Mouse (Mus musculus) embryonic facial prominence, embryonic 14.5 days (tissue): ENCODE data around the gene Rhox4a2. TPM values are rescaled to one million over a fixed set of nuclear protein-coding genes. Genes with fewer than 3 reads are reported as not detected.
"Not testable (repeated sequence)": the region's sequence is repeated elsewhere in the genome, so short reads cannot be mapped to it uniquely, and the experiment has no call there.

ENCODE experiments used
- ATAC-seq: fragments of 200-750 bp; cut with Nextera tagmentation; 2 replicates; pipeline ENCODE4 v1.8.0; 2017; ENCODE audit warnings: low read depth, moderate number of reproducible peaks, moderate TSS enrichment
- DNase-seq: peaks from one replicate; pipeline ENCODE4 v3.0.0-alpha.2; 2015; ENCODE audit warnings: low spot score
- H3K27ac ChIP-seq: fragments of 300-500 bp; sonication (generic); replicated peaks from 2 replicates; pipeline ENCODE4 v1.5.1; 2014; ENCODE audit warnings: low read depth, mild to moderate bottlenecking, low read length, moderate library complexity
- H3K27me3 ChIP-seq: fragments of 300-500 bp; sonication (generic); replicated peaks from 2 replicates; pipeline ENCODE4 v1.6.1; 2014; ENCODE audit warnings: low read length; ENCODE audit not compliant: control insufficient read depth, insufficient read depth
- H3K36me3 ChIP-seq: fragments of 300-500 bp; sonication (generic); 2 replicates; pipeline ENCODE4 v1.6.1; 2014; ENCODE audit warnings: low read length, mixed read lengths; ENCODE audit not compliant: control insufficient read depth, insufficient read depth
- H3K4me1 ChIP-seq: fragments of 300-500 bp; sonication (generic); 2 replicates; pipeline ENCODE4 v1.6.1; 2014; ENCODE audit warnings: antibody characterized with exemption, low read length; ENCODE audit not compliant: control insufficient read depth, insufficient read depth
- H3K4me2 ChIP-seq: fragments of 300-500 bp; sonication (generic); 2 replicates; pipeline ENCODE4 v1.6.1; 2014; ENCODE audit warnings: low read depth, mild to moderate bottlenecking, low read length, moderate library complexity, mixed read lengths
- H3K4me3 ChIP-seq: fragments of 300-500 bp; sonication (generic); 2 replicates; pipeline ENCODE4 v1.5.1; 2014; ENCODE audit warnings: low read depth, mild to moderate bottlenecking, low read length
- H3K9ac ChIP-seq: fragments of 300-500 bp; sonication (generic); 2 replicates; pipeline ENCODE4 v1.6.1; 2014; ENCODE audit warnings: low read depth, mild to moderate bottlenecking, low read length, moderate library complexity, mixed read lengths
- H3K9me3 ChIP-seq: fragments of 300-500 bp; sonication (generic); 2 replicates; pipeline ENCODE4 v1.6.1; 2016; ENCODE audit warnings: low read length; ENCODE audit not compliant: control insufficient read depth
- WGBS: fragments of 180-500 bp; shearing (Covaris S2); extraction: QIAGEN DNeasy Blood & Tissue Kit; methylation state at CpG from one replicate; pipeline ENCODE4 v1.1.7; 2014; 5-methylcytosine and 5-hydroxymethylcytosine counted together
- polyA plus RNA-seq: library from polyadenylated mRNA; unstranded; fragments of >200 nt; fragmentation: Nextera tagmentation; extraction: Ambion mirVana; gene quantifications from 2 replicates; pipeline ENCODE4 v1.2.1, GENCODE M21; 2014

Rhox4a2 gene
- 0.81 and 1.0 TPM in 2 replicates for polyA plus RNA-seq

DNA sequence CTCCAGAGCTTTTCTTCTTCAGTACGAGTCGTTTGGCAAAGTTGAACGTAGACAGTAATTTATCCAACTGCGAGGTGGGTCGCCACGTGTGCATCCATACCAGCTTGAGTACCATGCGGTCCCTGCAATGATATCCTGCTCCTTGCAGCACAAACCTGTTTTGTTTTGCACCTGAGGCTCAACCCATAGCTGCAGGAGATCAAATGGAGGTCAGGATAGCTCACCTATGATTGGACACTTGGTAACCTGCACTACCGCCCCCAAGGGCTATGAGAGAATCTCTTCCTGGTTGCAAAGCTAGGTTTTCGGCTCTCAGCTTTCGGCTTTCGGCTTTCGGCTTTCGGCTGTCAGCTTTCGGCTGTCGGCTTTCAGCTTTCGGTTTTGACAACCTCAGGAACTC lies at the start of gene Rhox4a2:
Gene Rhox4a2 (plus strand): TSS at position 301 of the 400 bp plus-strand sequence.
- H3K4me2 ChIP-seq, DNase-seq, ATAC-seq, H3K36me3 ChIP-seq, H3K27me3 ChIP-seq, H3K27ac ChIP-seq, H3K9me3 ChIP-seq, H3K4me1 ChIP-seq, H3K9ac ChIP-seq, H3K4me3 ChIP-seq: not testable (repeated sequence)
- WGBS: 100% methylated on average over 4 of the region's 16 CpGs

DNA sequence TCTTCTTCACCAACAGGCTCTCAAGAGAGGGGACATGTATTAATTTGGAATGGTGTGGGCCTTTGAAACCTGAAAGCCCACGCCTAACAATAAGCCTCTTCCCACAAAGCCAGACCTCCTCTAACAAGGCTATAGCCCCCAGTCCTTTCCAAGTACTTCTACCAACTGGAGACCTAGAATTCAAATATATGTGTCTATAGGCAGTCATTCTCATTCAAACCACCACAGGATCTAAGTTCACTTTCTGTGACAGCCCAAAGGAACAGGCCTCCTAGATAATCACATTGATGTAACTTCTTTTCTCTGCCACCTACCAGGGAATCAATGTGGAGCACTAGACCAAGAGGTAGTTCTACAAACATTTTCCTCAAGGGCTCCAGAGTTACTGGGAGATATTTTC lies 10.9 kb upstream of the Rhox4a2 start, which contains the start of gene Rhox3a2:
Gene Rhox3a2 (plus strand): TSS at position 301 of the 400 bp plus-strand sequence.
- not testable (repeated sequence) for H3K27me3 ChIP-seq, ATAC-seq, H3K9me3 ChIP-seq, H3K4me3 ChIP-seq, H3K9ac ChIP-seq, H3K4me2 ChIP-seq, DNase-seq, H3K36me3 ChIP-seq, H3K27ac ChIP-seq, H3K4me1 ChIP-seq
- no CpG with 5 or more reads among the region's 1 CpGs for WGBS

DNA sequence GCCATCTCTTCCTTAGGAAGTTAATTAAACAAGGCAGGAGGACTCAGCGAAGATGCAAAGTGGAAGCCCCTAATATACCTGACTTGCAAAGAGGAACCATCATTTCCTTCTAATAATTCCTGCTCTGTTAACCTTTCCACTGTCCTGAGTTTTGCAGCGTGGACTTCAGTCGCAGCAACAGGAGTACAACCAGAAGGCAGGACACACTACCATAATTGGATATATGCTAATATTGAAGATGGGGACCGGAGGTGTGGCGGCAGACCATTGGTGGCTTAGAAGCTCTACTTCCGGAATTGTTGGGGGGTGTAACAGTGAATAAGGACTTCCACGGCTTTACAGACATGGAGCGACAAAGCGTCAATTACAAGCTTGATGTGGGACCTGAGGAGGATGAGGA lies 21.1 kb downstream of the Rhox4a2 start, which contains the start of gene Rhox2b:
Gene Rhox2b (plus strand): TSS at position 301 of the 400 bp plus-strand sequence.
- not testable (repeated sequence) for ATAC-seq, H3K9ac ChIP-seq, DNase-seq, H3K27ac ChIP-seq, H3K9me3 ChIP-seq, H3K27me3 ChIP-seq, H3K4me2 ChIP-seq, H3K36me3 ChIP-seq, H3K4me3 ChIP-seq, H3K4me1 ChIP-seq
- WGBS: no CpG with 5 or more reads among the region's 9 CpGs

DNA sequence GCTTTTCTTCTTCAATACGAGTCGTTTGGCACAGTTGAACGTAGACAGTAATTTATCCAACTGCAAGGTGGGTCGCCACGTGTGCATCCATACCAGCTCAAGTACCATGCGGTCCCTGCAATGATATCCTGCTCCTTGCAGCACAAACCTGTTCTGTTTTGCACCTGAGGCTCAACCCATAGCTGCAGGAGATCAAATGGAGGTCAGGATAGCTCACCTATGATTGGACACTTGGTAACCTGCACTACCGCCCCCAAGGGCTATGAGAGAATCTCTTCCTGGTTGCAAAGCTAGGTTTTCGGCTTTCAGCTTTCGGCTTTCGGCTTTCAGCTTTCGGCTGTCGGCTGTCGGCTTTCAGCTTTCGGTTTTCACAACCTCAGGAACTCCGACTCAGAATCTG lies 41.5 kb downstream of the Rhox4a2 start, which contains the start of gene Rhox4b:
Gene Rhox4b (plus strand): TSS at position 301 of the 400 bp plus-strand sequence.
- not testable (repeated sequence) for DNase-seq, H3K9ac ChIP-seq, H3K36me3 ChIP-seq, H3K4me1 ChIP-seq, H3K4me3 ChIP-seq, H3K27ac ChIP-seq, ATAC-seq, H3K9me3 ChIP-seq, H3K4me2 ChIP-seq, H3K27me3 ChIP-seq
- 83% methylated on average over 14 of the region's 15 CpGs for WGBS

Other genes starting within 250 kb of the Rhox4a2 start
- gene Akap14, start 222.0 kb upstream of the Rhox4a2 start, polyA plus RNA-seq: 0.26 and 0.82 TPM in 2 replicates
- gene Ndufa1, start 199.7 kb upstream of the Rhox4a2 start, polyA plus RNA-seq: 469 and 531 TPM in 2 replicates
- 8.8 and 9.9 TPM in 2 replicates for gene Rnf113a1, start 199.6 kb upstream of the Rhox4a2 start, polyA plus RNA-seq
- not detected in 2 replicates for gene Gm9, start 179.8 kb upstream of the Rhox4a2 start, polyA plus RNA-seq
- not detected in 2 replicates for gene Rhox1, start 168.6 kb upstream of the Rhox4a2 start, polyA plus RNA-seq
- not detected in 2 replicates for gene Rhox2a, start 145.9 kb upstream of the Rhox4a2 start, polyA plus RNA-seq
- gene Rhox3a, start 140.9 kb upstream of the Rhox4a2 start, polyA plus RNA-seq: not detected in 2 replicates
- gene Rhox4a, start 125.5 kb upstream of the Rhox4a2 start, polyA plus RNA-seq: not detected in 2 replicates
- not detected in 2 replicates for gene Rhox3a2, start 10.8 kb upstream of the Rhox4a2 start, polyA plus RNA-seq
- gene Rhox2b, start 21.2 kb downstream of the Rhox4a2 start, polyA plus RNA-seq: not detected in 2 replicates
- gene Rhox4b, start 41.6 kb downstream of the Rhox4a2 start, polyA plus RNA-seq: 0.40 and 0.68 TPM in 2 replicates
- gene Rhox2c, start 62.8 kb downstream of the Rhox4a2 start, polyA plus RNA-seq: 0.73 TPM in 1 of 2 replicates, not detected in the other
- gene Rhox3c, start 67.7 kb downstream of the Rhox4a2 start, polyA plus RNA-seq: 0.22 TPM in 1 of 2 replicates, not detected in the other
- not detected in 2 replicates for gene Rhox4c, start 89.5 kb downstream of the Rhox4a2 start, polyA plus RNA-seq
- gene Rhox2d, start 102.6 kb downstream of the Rhox4a2 start, polyA plus RNA-seq: not detected in 2 replicates
- not detected in 2 replicates for gene Rhox4d, start 123.5 kb downstream of the Rhox4a2 start, polyA plus RNA-seq
- 0.22 TPM in 1 of 2 replicates, not detected in the other for gene Rhox2e, start 139.6 kb downstream of the Rhox4a2 start, polyA plus RNA-seq
- gene Rhox3e, start 151.2 kb downstream of the Rhox4a2 start, polyA plus RNA-seq: not detected in 2 replicates
- gene Rhox4e, start 166.6 kb downstream of the Rhox4a2 start, polyA plus RNA-seq: not detected in 2 replicates
- gene Rhox2f, start 180.6 kb downstream of the Rhox4a2 start, polyA plus RNA-seq: not detected in 2 replicates
- gene Rhox3f, start 190.1 kb downstream of the Rhox4a2 start, polyA plus RNA-seq: not detected in 2 replicates
- not detected in 2 replicates for gene Rhox4f, start 216.9 kb downstream of the Rhox4a2 start, polyA plus RNA-seq
- not detected in 2 replicates for gene Rhox3g, start 237.8 kb downstream of the Rhox4a2 start, polyA plus RNA-seq